Mouse (Mus musculus): ENCODE data around the gene Clns1a. TPM values are rescaled to one million over a fixed set of nuclear protein-coding genes. Genes with fewer than 3 reads are reported as not detected.

Clns1a gene
- polyA plus RNA-seq, 1 experiment from 2014 or later, result 205 TPM

GRCm38 (mm10) chr7:97701106-97701505 lies 4.7 kb downstream of the Clns1a start:
- H3K9ac ChIP-seq (replicated peaks; ENCODE audit: low read length), result no peak overlapping the region
- H3K4me1 ChIP-seq (ENCODE audit: insufficient read depth, low read length), result peaks cover 8% of the 10 kb centered on the region
- no peaks in the 10 kb centered on the region for H3K27me3 ChIP-seq (ENCODE audit: insufficient read depth, low read length)
- peaks cover 15% of the 10 kb centered on the region for H3K36me3 ChIP-seq (ENCODE audit: insufficient read depth, low read length)
- H3K27ac ChIP-seq (ENCODE audit: low read length), result no peak overlapping the region
- 75% methylated on average over 6 of the region's 6 CpGs for WGBS
- H3K4me3 ChIP-seq (ENCODE audit: low read length), result no peak overlapping the region
- H3K9me3 ChIP-seq (ENCODE audit: low read length), result peaks cover 6% of the 10 kb centered on the region
- ATAC-seq (ENCODE audit: low FRiP score, low TSS enrichment), result no peak
- H3K4me2 ChIP-seq (replicated peaks; ENCODE audit: low read depth, low read length), result no peak overlapping the region

- Histone ChIP-seq H3K27me3 (ENCODE audit: insufficient read depth, low read length) (no peaks in the 10 kb centered on the region), H3K9ac (replicated peaks; ENCODE audit: low read length) (no peak overlapping the region), H3K4me3 (ENCODE audit: low read length) (no peak overlapping the region), H3K9me3 (ENCODE audit: low read length) (no peaks in the 10 kb centered on the region), H3K4me2 (replicated peaks; ENCODE audit: low read depth, low read length) (no peak overlapping the region), H3K27ac (ENCODE audit: low read length) (no peak overlapping the region), H3K36me3 (ENCODE audit: insufficient read depth, low read length) (peaks cover 5% of the 10 kb centered on the region), H3K4me1 (ENCODE audit: insufficient read depth, low read length) (no peaks in the 10 kb centered on the region)
- 78% methylated on average over 4 of the region's 4 CpGs for WGBS
- ATAC-seq (ENCODE audit: low FRiP score, low TSS enrichment), result no peak
Measured at GRCm38 (mm10) chr7:97707123-97707522, 10.7 kb downstream of the Clns1a start.

- ATAC-seq (ENCODE audit: low FRiP score, low TSS enrichment), result no peak
- WGBS, result 91% methylated on average over 5 of the region's 5 CpGs
Measured at GRCm38 (mm10) chr7:97707809-97708208, 11.4 kb downstream of the Clns1a start.

GRCm38 (mm10) chr7:97709204-97709603 lies 12.8 kb downstream of the Clns1a start:
- no peak overlapping the region for H3K27ac ChIP-seq (ENCODE audit: low read length)
- peaks cover 21% of the 10 kb centered on the region for H3K36me3 ChIP-seq (ENCODE audit: insufficient read depth, low read length)
- ATAC-seq (ENCODE audit: low FRiP score, low TSS enrichment), result no peak
- H3K27me3 ChIP-seq (ENCODE audit: insufficient read depth, low read length), result no peaks in the 10 kb centered on the region
- H3K4me2 ChIP-seq (replicated peaks; ENCODE audit: low read depth, low read length), result no peak overlapping the region
- 77% methylated on average over 3 of the region's 3 CpGs for WGBS
- no peak overlapping the region for H3K4me3 ChIP-seq (ENCODE audit: low read length)
- H3K9me3 ChIP-seq (ENCODE audit: low read length), result no peaks in the 10 kb centered on the region
- no peak overlapping the region for H3K9ac ChIP-seq (replicated peaks; ENCODE audit: low read length)
- no peaks in the 10 kb centered on the region for H3K4me1 ChIP-seq (ENCODE audit: insufficient read depth, low read length)

More at GRCm38 (mm10) chr7:97707809-97708208, 11.4 kb downstream of the Clns1a start:
- no peak overlapping the region for H3K4me2 ChIP-seq (replicated peaks; ENCODE audit: low read depth, low read length)
- no peak overlapping the region for H3K27ac ChIP-seq (ENCODE audit: low read length)
- no peaks in the 10 kb centered on the region for H3K27me3 ChIP-seq (ENCODE audit: insufficient read depth, low read length)
- H3K4me1 ChIP-seq (ENCODE audit: insufficient read depth, low read length), result no peaks in the 10 kb centered on the region
- no peak overlapping the region for H3K9ac ChIP-seq (replicated peaks; ENCODE audit: low read length)
- H3K36me3 ChIP-seq (ENCODE audit: insufficient read depth, low read length), result peaks cover 12% of the 10 kb centered on the region
- no peaks in the 10 kb centered on the region for H3K9me3 ChIP-seq (ENCODE audit: low read length)
- no peak overlapping the region for H3K4me3 ChIP-seq (ENCODE audit: low read length)

- 93% methylated on average over 5 of the region's 5 CpGs for WGBS
- peaks cover 67% of the 10 kb centered on the region for H3K36me3 ChIP-seq (ENCODE audit: insufficient read depth, low read length)
- H3K9ac ChIP-seq (replicated peaks; ENCODE audit: low read length), result no peak overlapping the region
- H3K9me3 ChIP-seq (ENCODE audit: low read length), result no peaks in the 10 kb centered on the region
- no peak for ATAC-seq (ENCODE audit: low FRiP score, low TSS enrichment)
- no peak overlapping the region for H3K4me2 ChIP-seq (replicated peaks; ENCODE audit: low read depth, low read length)
- H3K27me3 ChIP-seq (ENCODE audit: insufficient read depth, low read length), result no peaks in the 10 kb centered on the region
- H3K4me3 ChIP-seq (ENCODE audit: low read length), result no peak overlapping the region
- no peak overlapping the region for H3K27ac ChIP-seq (ENCODE audit: low read length)
- no peaks in the 10 kb centered on the region for H3K4me1 ChIP-seq (ENCODE audit: insufficient read depth, low read length)
Measured at GRCm38 (mm10) chr7:97714651-97715050, 18.2 kb downstream of the Clns1a start.

- H3K36me3 ChIP-seq (ENCODE audit: insufficient read depth, low read length), result peaks cover 60% of the 10 kb centered on the region
- 91% methylated on average over 1 of the region's 1 CpGs for whole genome bisulfite sequencing
- ATAC-seq (ENCODE audit: low FRiP score, low TSS enrichment), result no peak
Measured at GRCm38 (mm10) chr7:97717326-97717725, 20.9 kb downstream of the Clns1a start.

GRCm38 (mm10) chr7:97719078-97719477 lies 22.6 kb downstream of the Clns1a start:
- no peak overlapping the region for H3K27ac ChIP-seq (ENCODE audit: low read length)
- ATAC-seq (ENCODE audit: low FRiP score, low TSS enrichment), result no peak
- H3K36me3 ChIP-seq (ENCODE audit: insufficient read depth, low read length), result peaks cover 48% of the 10 kb centered on the region
- no peaks in the 10 kb centered on the region for H3K9me3 ChIP-seq (ENCODE audit: low read length)
- H3K4me1 ChIP-seq (ENCODE audit: insufficient read depth, low read length), result no peaks in the 10 kb centered on the region
- no peak overlapping the region for H3K4me2 ChIP-seq (replicated peaks; ENCODE audit: low read depth, low read length)
- 82% methylated on average over 5 of the region's 5 CpGs for WGBS
- H3K4me3 ChIP-seq (ENCODE audit: low read length), result no peak overlapping the region
- H3K9ac ChIP-seq (replicated peaks; ENCODE audit: low read length), result no peak overlapping the region
- H3K27me3 ChIP-seq (ENCODE audit: insufficient read depth, low read length), result no peaks in the 10 kb centered on the region

More at GRCm38 (mm10) chr7:97717326-97717725, 20.9 kb downstream of the Clns1a start:
- Histone ChIP-seq H3K4me1 (ENCODE audit: insufficient read depth, low read length) (no peaks in the 10 kb centered on the region), H3K4me3 (ENCODE audit: low read length) (no peak overlapping the region), H3K9ac (replicated peaks; ENCODE audit: low read length) (no peak overlapping the region), H3K27ac (ENCODE audit: low read length) (no peak overlapping the region), H3K9me3 (ENCODE audit: low read length) (no peaks in the 10 kb centered on the region), H3K27me3 (ENCODE audit: insufficient read depth, low read length) (no peaks in the 10 kb centered on the region), H3K4me2 (replicated peaks; ENCODE audit: low read depth, low read length) (no peak overlapping the region)

- no peaks in the 10 kb centered on the region for H3K4me1 ChIP-seq (ENCODE audit: insufficient read depth, low read length)
- peaks cover 39% of the 10 kb centered on the region for H3K36me3 ChIP-seq (ENCODE audit: insufficient read depth, low read length)
- WGBS, result 92% methylated on average over 5 of the region's 5 CpGs
- no peak overlapping the region for H3K4me2 ChIP-seq (replicated peaks; ENCODE audit: low read depth, low read length)
- no peak for ATAC-seq (ENCODE audit: low FRiP score, low TSS enrichment)
- no peaks in the 10 kb centered on the region for H3K27me3 ChIP-seq (ENCODE audit: insufficient read depth, low read length)
- H3K4me3 ChIP-seq (ENCODE audit: low read length), result no peak overlapping the region
- no peak overlapping the region for H3K9ac ChIP-seq (replicated peaks; ENCODE audit: low read length)
- no peak overlapping the region for H3K27ac ChIP-seq (ENCODE audit: low read length)
- H3K9me3 ChIP-seq (ENCODE audit: low read length), result no peaks in the 10 kb centered on the region
Measured at GRCm38 (mm10) chr7:97720109-97720508, 23.7 kb downstream of the Clns1a start.

GRCm38 (mm10) chr7:97722278-97722918 lies 26.0 kb downstream of the Clns1a start:
- H3K36me3 ChIP-seq (ENCODE audit: insufficient read depth, low read length), result peaks cover 23% of the 10 kb centered on the region
- H3K9ac ChIP-seq (replicated peaks; ENCODE audit: low read length), result no peak overlapping the region
- H3K4me3 ChIP-seq (ENCODE audit: low read length), result no peak overlapping the region
- 94% methylated on average over 7 of the region's 7 CpGs for WGBS
- ATAC-seq (ENCODE audit: low FRiP score, low TSS enrichment), result no peak
- no peaks in the 10 kb centered on the region for H3K27me3 ChIP-seq (ENCODE audit: insufficient read depth, low read length)
- H3K27ac ChIP-seq (ENCODE audit: low read length), result no peak overlapping the region
- no peaks in the 10 kb centered on the region for H3K4me1 ChIP-seq (ENCODE audit: insufficient read depth, low read length)
- no peak overlapping the region for H3K4me2 ChIP-seq (replicated peaks; ENCODE audit: low read depth, low read length)
- H3K9me3 ChIP-seq (ENCODE audit: low read length), result no peaks in the 10 kb centered on the region

GRCm38 (mm10) chr7:97723646-97724538 lies 27.5 kb downstream of the Clns1a start:
- H3K4me3 ChIP-seq (ENCODE audit: low read length), result no peak overlapping the region
- WGBS, result 86% methylated on average over 11 of the region's 11 CpGs
- H3K4me1 ChIP-seq (ENCODE audit: insufficient read depth, low read length), result no peaks in the 10 kb centered on the region
- H3K27me3 ChIP-seq (ENCODE audit: insufficient read depth, low read length), result no peaks in the 10 kb centered on the region
- no peaks in the 10 kb centered on the region for H3K9me3 ChIP-seq (ENCODE audit: low read length)
- H3K27ac ChIP-seq (ENCODE audit: low read length), result no peak overlapping the region
- no peak overlapping the region for H3K4me2 ChIP-seq (replicated peaks; ENCODE audit: low read depth, low read length)
- H3K36me3 ChIP-seq (ENCODE audit: insufficient read depth, low read length), result peaks cover 12% of the 10 kb centered on the region
- no peak for ATAC-seq (ENCODE audit: low FRiP score, low TSS enrichment)
- H3K9ac ChIP-seq (replicated peaks; ENCODE audit: low read length), result no peak overlapping the region
